Mouse (Mus musculus) pancreas, adult 10 weeks (tissue): ENCODE results near the gene Il7r. TPM values are rescaled to one million over a fixed set of nuclear protein-coding genes. Genes with fewer than 3 reads are reported as not detected.

Source experiments
- polyA plus RNA-seq: library from polyadenylated mRNA; stranded (reverse); fragments of 350-450 nt; fragmentation: Illumina TruSeq; extraction: RNeasy Lipid Tissue Mini Kit (QIAGEN cat#74804); gene quantifications from one replicate; pipeline ENCODE4 v1.2.3, GENCODE M21; 2015; ENCODE audit warnings: low read depth, low replicate concordance; ENCODE audit not compliant: insufficient read depth

Il7r gene
- 0.42 TPM for polyA plus RNA-seq

GRCm38 (mm10) chr15:9530076-9530475 lies at the start of gene Il7r:
TSS of gene Il7r (minus strand) at chr15:9530176.

Other genes starting within 250 kb of the Il7r start
- not detected for gene Ugt3a2, start 194.6 kb downstream of the Il7r start, polyA plus RNA-seq
- gene Capsl, start 94.1 kb downstream of the Il7r start, polyA plus RNA-seq: 2.6 TPM
- gene Spef2, start 218.7 kb upstream of the Il7r start, polyA plus RNA-seq: not detected